ENCODE assay signal across 8 mouse cellular contexts in the genomic region with DNA sequence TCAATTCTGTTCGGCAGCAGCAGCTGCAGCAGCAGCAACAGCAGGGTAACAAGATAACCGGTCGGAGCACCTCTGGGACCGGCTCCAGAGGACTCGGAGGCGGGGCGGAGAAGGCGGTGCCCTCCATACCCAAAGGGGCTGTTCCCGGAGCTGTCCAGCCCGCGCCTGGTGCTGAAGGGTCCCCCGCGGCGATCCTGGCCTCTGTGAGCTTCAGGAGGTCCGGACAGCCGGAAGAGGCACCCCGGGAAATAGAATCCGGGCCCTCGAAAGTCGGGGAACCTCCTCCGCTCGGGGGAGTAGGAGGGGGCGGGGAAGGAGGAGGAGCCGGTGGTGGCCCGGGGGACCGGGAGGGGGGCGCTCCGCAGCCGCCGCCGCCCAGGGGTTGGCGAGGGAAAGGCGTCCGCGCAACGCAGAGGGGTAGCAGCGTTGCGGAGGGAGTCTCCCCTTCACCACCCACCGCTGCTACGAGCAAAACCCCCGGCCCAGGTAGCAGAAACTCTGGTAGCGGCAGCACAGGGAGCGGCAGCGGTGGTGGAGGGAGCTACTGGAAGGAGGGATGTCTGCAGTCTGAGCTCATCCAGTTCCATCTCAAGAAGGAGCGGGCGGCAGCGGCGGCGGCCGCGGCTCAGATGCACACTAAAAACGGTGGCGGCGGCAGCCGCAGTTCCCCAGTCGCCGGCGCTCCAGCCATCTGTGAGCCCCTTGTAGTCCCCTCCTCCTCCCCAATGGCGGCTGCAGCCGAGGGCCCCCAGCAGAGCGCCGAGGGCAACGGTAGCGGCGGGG. TPM values are rescaled to one million over a fixed set of nuclear protein-coding genes. Genes with fewer than 3 reads are reported as not detected.
DNase-seq lines count a peak whose midpoint lies in the region; ATAC-seq lines count a peak whose summit lies in the region.

No protein-coding gene starts in this region.

- under 1% methylated on average over 60 of the region's 65 CpGs for WGBS in hindbrain, embryonic 15.5 days

- H3K9me3 ChIP-seq in hindbrain, embryonic 15.5 days = no peaks in the 10 kb centered on the region

- peak overlapping the region; percentile 89 for H3K4me3 ChIP-seq in hindbrain, embryonic 15.5 days

- H3K4me1 ChIP-seq in hindbrain, embryonic 15.5 days (replicated peaks) = peaks cover 37% of the 10 kb centered on the region

- no peaks in the 10 kb centered on the region for H3K27me3 ChIP-seq in hindbrain, embryonic 15.5 days

- H3K36me3 ChIP-seq in hindbrain, embryonic 15.5 days = peaks cover 5% of the 10 kb centered on the region

- DNase-seq in adrenal gland, adult 2 months = peak; percentile 81
- DNase-seq in cerebellum, postnatal 36 days = peak; percentile 75 to 79
- DNase-seq in gastrocnemius, adult 18-20 months (ENCODE audit: low spot score) = peak; percentile 64
- DNase-seq in left cerebral cortex, adult 11 months (ENCODE audit: low spot score) = peak; percentile 65
- DNase-seq in lung, postnatal 10 days = peak; percentile 79
- DNase-seq in retina, postnatal 7 days (ENCODE audit: low read depth, low spot score) = peak; percentile 63
- DNase-seq in yolk sac, embryonic 10.5 days (ENCODE audit: low spot score) = peak; percentile 80

- peak overlapping the region; percentile 61 for H3K4me2 ChIP-seq in hindbrain, embryonic 15.5 days

- peak overlapping the region; percentile 93 for H3K27ac ChIP-seq in hindbrain, embryonic 15.5 days (replicated peaks)

- ATAC-seq in hindbrain, embryonic 15.5 days (ENCODE audit: low FRiP score, low read depth) = peak; percentile 80

- peak overlapping the region; percentile 93 for H3K9ac ChIP-seq in hindbrain, embryonic 15.5 days

RNA-seq across cellular contexts. Expression of a gene that starts 3.4 kb away (rescaled TPM):
- total RNA-seq in adrenal gland, adult 2 months (2021) = 1 to 10 TPM; 7.5 to 8.7 TPM
- polyA plus RNA-seq in adrenal gland, adult 2 months (2012; rRNA removed) = 2.1 and 3.1 TPM in 2 replicates
- total RNA-seq in gastrocnemius, adult 18-20 months (2021) = not detected
- 108 and 113 TPM in 2 replicates for polyA plus RNA-seq in hindbrain, embryonic 15.5 days (2015; fragmentation: Nextera tagmentation; extraction: Ambion mirVana)

RNA-seq across cellular contexts. Expression of a gene that starts 51.7 kb away (rescaled TPM):
- 1 to 10 TPM; 1.6 to 2.4 TPM for total RNA-seq in adrenal gland, adult 2 months (2021)
- not detected in 2 replicates for polyA plus RNA-seq in adrenal gland, adult 2 months (2012; rRNA removed)
- total RNA-seq in gastrocnemius, adult 18-20 months (2021) = not detected
- polyA plus RNA-seq in hindbrain, embryonic 15.5 days (2015; fragmentation: Nextera tagmentation; extraction: Ambion mirVana) = 9.9 and 11.6 TPM in 2 replicates

Comparison
In these comparisons a context has a peak if more than half of its experiments do, and no peak if none do; other contexts are left out.
1. Peak in every context shown above with its lines: DNase-seq, ATAC-seq, H3K4me3 ChIP-seq and H3K27ac ChIP-seq.
2. RNA of a gene that starts 3.4 kb away (total RNA-seq): 7.5 to 8.7 TPM in adrenal gland, adult 2 months; not detected in gastrocnemius, adult 18-20 months; every median in the first group is over 4 times any median in the second.